Mouse (Mus musculus): ENCODE data around the gene Rgs3. TPM values are rescaled to one million over a fixed set of nuclear protein-coding genes. Genes with fewer than 3 reads are reported as not detected.
A peak's percentile ranks its signal among the peaks of the same experiment; 100 is the strongest.

Gene Rgs3
- polyA plus RNA-seq, 1 experiment from 2014 or later, result 65.3 TPM

DNA sequence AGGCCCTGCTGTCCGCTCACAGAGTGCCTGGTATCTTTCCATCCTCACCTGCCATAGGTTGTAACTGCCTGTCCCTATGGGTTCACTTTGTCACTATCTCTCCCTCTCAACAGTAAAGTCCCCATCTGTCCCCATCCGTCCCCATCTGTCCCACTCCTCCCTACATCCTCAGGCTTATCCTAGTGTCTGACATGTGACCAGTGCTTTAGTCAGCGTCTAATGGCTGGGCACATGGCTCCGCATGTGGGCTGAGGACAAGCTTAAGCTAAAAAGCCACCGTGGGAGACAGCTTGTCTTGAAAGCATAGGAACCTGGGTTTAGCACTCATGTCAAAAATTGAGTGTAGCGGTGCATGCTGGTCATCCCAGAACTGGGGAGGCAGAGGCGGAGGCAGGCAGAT is 148.4 kb downstream of the Rgs3 start:
- H3K4me1 ChIP-seq (replicated peaks), result peaks cover 10% of the 10 kb centered on the region
- H3K4me2 ChIP-seq, result no peak overlapping the region
- WGBS, result 75% methylated on average over 7 of the region's 7 CpGs
- no peaks in the 10 kb centered on the region for H3K9me3 ChIP-seq
- no peak overlapping the region for H3K27ac ChIP-seq
- peaks cover 15% of the 10 kb centered on the region for H3K36me3 ChIP-seq
- H3K4me3 ChIP-seq, result no peak overlapping the region
- no peak overlapping the region for H3K9ac ChIP-seq
- ATAC-seq (ENCODE audit: low FRiP score), result peak; percentile 41; the same call in 1 of the 2 replicates
- no peaks in the 10 kb centered on the region for H3K27me3 ChIP-seq

DNA sequence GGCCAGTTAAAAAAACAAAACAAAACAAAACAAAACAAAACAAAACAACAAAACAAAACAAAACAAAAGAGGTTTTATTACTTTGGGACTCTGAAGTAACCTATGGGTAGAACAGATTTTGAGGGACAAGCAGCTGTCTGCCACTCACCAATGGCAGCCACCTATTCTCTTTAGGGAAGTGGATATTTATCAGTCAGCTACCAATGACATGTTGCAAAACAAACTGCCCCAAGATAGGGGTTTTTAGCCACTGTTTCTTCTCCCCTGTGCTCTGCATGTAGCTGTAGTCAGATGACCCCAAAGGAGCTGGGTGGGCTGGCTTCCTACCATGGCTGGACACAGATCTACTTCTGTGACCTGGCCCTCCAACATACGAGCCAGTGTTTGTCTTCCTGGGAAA is 149.3 kb downstream of the Rgs3 start:
- peaks cover 10% of the 10 kb centered on the region for H3K4me1 ChIP-seq (replicated peaks)
- H3K9me3 ChIP-seq, result no peaks in the 10 kb centered on the region
- WGBS, result 80% methylated on average over 1 of the region's 1 CpGs
- H3K4me3 ChIP-seq, result no peak overlapping the region
- H3K4me2 ChIP-seq, result no peak overlapping the region
- no peaks in the 10 kb centered on the region for H3K27me3 ChIP-seq
- no peak overlapping the region for H3K27ac ChIP-seq
- no peak for ATAC-seq (ENCODE audit: low FRiP score)
- no peak overlapping the region for H3K9ac ChIP-seq
- H3K36me3 ChIP-seq, result peaks cover 6% of the 10 kb centered on the region

DNA sequence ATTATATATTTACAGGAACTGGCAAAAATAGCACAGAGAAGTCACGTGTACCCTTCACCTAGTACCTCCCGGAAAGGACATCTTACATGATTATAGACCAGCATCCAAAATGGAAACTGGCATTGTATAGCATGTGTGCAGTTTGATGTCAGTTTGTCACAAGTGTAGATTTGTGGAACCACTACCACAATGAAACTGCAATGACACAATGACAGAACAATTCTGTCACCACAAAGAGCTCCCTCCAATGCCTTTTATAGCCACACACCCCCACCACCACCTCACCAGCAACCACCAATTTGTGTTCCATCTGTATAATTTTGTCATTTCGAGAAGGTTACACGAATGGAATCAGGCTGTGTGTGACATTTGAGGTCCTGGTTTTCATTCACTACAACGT is 149.8 kb downstream of the Rgs3 start:
- no peaks in the 10 kb centered on the region for H3K9me3 ChIP-seq
- H3K4me3 ChIP-seq, result no peak overlapping the region
- H3K27me3 ChIP-seq, result no peaks in the 10 kb centered on the region
- no peak overlapping the region for H3K9ac ChIP-seq
- WGBS, result 88% methylated on average over 5 of the region's 5 CpGs
- no peak overlapping the region for H3K4me2 ChIP-seq
- H3K27ac ChIP-seq, result no peak overlapping the region
- peaks cover 1% of the 10 kb centered on the region for H3K36me3 ChIP-seq
- no peak for ATAC-seq (ENCODE audit: low FRiP score)
- peaks cover 10% of the 10 kb centered on the region for H3K4me1 ChIP-seq (replicated peaks)

DNA sequence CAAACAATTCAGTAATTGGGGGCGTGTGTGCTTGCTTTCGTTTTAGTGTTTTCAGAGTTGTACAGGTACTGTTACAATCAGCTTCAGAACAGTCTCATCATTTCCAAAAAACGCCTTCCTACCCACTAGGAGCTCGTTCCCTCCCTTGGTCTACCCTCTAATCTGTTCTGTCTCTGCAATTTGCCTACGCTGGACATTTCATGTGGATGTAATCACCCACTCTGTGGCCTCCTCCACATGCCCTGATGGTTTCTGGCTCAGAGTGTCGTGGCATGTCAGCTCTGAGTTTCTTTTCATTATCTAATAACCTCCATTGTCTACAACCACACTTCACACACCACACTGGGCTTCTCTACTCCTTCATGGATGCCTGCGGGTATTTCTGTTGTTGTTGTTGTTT is 151.5 kb downstream of the Rgs3 start:
- Histone ChIP-seq H3K4me2 (no peak overlapping the region), H3K27ac (no peak overlapping the region), H3K36me3 (no peaks in the 10 kb centered on the region), H3K27me3 (no peaks in the 10 kb centered on the region), H3K9me3 (no peaks in the 10 kb centered on the region), H3K4me3 (no peak overlapping the region), H3K4me1 (replicated peaks) (no peaks in the 10 kb centered on the region), H3K9ac (no peak overlapping the region)
- ATAC-seq (ENCODE audit: low FRiP score), result no peak
- WGBS, result 90% methylated on average over 7 of the region's 7 CpGs

DNA sequence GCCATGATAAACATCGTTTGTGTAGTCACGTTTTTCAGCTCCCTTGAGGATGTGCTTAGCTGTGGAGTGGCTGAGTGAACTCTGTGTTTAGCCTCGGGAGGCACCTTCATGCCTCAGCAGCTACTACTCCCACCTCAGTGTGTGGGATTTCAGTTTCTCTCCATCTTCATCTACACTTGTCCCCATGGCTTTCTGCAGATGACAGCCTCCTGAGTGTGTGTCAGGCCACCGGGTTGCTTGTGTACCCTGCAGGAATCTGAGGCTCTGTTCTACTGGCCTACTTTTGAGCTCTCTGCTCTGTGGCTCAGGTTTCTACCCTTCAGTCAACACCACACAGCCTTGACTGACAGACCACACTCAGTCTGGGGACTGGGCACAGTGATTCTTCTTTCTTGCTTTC is 151.9 kb downstream of the Rgs3 start:
- no peak for ATAC-seq (ENCODE audit: low FRiP score)
- WGBS, result 77% methylated on average over 4 of the region's 4 CpGs

DNA sequence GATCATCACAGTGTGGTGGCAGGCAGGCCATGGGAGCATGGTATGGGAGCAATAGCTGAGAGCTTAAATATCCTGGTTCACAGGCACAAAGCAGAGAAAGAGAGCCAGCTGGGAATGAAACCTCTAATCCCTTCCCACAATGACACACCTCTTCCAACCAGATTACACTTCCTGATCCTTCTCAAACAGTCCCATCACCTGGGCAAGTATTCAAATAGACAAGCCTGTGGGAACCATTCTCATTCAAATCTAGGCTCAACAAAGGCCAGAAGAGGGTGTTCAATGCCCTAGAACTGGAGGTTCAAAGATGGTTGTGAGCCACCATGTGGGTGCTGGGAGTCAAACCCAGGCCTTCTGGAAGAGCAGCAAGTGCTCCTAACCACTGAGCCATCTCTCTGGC is 161.2 kb downstream of the Rgs3 start:
- H3K9me3 ChIP-seq, result peaks cover 6% of the 10 kb centered on the region; the same call in 1 of the 2 replicates
- no peak overlapping the region for H3K9ac ChIP-seq
- no peak overlapping the region for H3K4me3 ChIP-seq
- no peaks in the 10 kb centered on the region for H3K27me3 ChIP-seq
- H3K4me2 ChIP-seq, result no peak overlapping the region
- peaks cover 8% of the 10 kb centered on the region for H3K4me1 ChIP-seq (replicated peaks)
- no peak for ATAC-seq (ENCODE audit: low FRiP score)
- no peak overlapping the region for H3K27ac ChIP-seq
- H3K36me3 ChIP-seq, result peaks cover 3% of the 10 kb centered on the region; the same call in 1 of the 2 replicates

More for the DNA sequence above, 151.9 kb downstream of the Rgs3 start:
- H3K4me3 ChIP-seq, result no peak overlapping the region
- H3K4me1 ChIP-seq (replicated peaks), result no peaks in the 10 kb centered on the region
- H3K9me3 ChIP-seq, result no peaks in the 10 kb centered on the region
- H3K9ac ChIP-seq, result no peak overlapping the region
- no peak overlapping the region for H3K4me2 ChIP-seq
- H3K27ac ChIP-seq, result no peak overlapping the region
- H3K36me3 ChIP-seq, result no peaks in the 10 kb centered on the region
- H3K27me3 ChIP-seq, result no peaks in the 10 kb centered on the region

DNA sequence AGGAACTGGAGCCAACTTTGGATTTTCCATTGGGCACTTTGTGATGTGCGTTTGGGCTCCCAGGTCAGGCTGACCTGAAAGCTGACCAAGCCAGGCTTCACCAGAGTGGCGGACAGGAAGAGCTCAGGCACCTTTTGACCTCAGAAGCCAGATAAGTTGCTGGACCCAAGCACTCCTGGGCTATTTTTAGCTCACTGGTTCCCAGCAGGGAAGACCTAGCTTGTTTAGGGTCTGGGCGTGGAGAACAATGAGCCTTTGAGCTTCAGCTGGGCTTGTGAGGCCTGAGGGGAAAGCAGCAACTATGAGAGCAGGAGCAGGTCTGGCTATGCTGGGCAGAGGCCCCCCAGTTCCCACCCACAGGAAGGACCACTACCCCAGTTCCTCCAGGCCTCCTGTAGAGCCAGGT is 162.4 kb downstream of the Rgs3 start:
- peaks cover 6% of the 10 kb centered on the region; the same call in 1 of the 2 replicates for H3K9me3 ChIP-seq
- WGBS, result 38% methylated on average over 3 of the region's 3 CpGs
- ATAC-seq (ENCODE audit: low FRiP score), result no peak

DNA sequence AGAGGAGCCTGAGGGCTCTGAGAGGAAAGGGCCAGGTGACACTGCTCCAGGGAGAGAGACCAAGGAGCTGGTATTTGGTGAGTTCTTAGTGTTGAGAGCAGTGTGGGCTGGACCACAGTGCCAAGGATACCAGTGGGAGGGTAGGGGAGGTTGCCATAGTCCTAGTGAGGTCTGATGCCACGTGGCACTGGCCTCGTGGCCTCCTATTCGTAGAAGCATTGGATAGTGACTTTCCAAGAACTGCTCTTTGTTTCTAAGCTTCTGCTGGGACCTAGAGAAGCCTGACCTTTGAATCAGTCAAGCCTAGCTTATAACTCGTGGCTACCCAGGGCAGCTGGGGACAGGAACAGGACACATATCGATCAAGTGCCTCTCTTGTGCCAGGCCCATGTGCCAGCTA is 164.1 kb downstream of the Rgs3 start:
- peaks cover 3% of the 10 kb centered on the region; the same call in 1 of the 2 replicates for H3K36me3 ChIP-seq
- H3K27ac ChIP-seq, result no peak overlapping the region
- no peak for ATAC-seq (ENCODE audit: low FRiP score)
- H3K9ac ChIP-seq, result no peak overlapping the region
- peaks cover 6% of the 10 kb centered on the region; the same call in 1 of the 2 replicates for H3K9me3 ChIP-seq
- 96% methylated on average over 5 of the region's 5 CpGs for WGBS
- no peak overlapping the region for H3K4me2 ChIP-seq
- no peak overlapping the region for H3K4me3 ChIP-seq
- no peaks in the 10 kb centered on the region for H3K27me3 ChIP-seq
- H3K4me1 ChIP-seq (replicated peaks), result peaks cover 13% of the 10 kb centered on the region

More for the DNA sequence above, 162.4 kb downstream of the Rgs3 start:
- Histone ChIP-seq H3K4me1 (replicated peaks) (peaks cover 8% of the 10 kb centered on the region), H3K4me2 (no peak overlapping the region), H3K27ac (peak overlapping the region; percentile 66), H3K4me3 (no peak overlapping the region), H3K27me3 (no peaks in the 10 kb centered on the region), H3K9ac (0 out of 2 replicates have a peak overlapping the region, but pooled peaks have one; percentile 35), H3K36me3 (peaks cover 3% of the 10 kb centered on the region; the same call in 1 of the 2 replicates)

DNA sequence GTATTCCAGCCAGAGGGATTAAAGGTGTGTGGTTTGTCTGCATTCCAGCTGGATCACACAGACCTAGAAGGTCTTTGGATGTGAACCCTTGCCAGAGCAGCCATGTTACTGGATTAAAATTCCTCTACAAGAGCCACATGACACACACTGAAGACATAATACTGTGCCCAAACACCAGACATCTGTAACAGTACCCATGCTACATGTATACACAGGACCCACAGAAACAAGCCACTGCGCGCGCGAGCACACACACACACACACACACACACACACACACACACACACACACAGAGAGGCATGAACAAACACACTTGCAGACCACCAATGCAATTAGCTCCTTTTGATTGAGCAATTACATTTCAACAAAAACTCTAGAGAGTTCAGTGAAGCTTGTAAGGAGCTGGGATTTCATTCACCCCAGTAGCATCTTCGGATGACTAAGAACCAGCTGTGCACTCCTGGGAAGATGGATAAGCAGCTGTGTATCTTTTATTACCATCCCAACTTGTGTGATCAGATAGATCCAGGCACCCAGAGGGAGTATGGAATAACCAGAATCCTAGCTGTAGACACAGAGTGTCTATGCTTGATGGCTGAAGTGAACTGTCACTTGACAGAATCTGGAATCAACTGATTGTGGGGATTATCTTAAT is 166.8 kb downstream of the Rgs3 start:
- Histone ChIP-seq H3K4me3 (no peak overlapping the region), H3K9me3 (peaks cover 6% of the 10 kb centered on the region; the same call in 1 of the 2 replicates), H3K36me3 (peaks cover 3% of the 10 kb centered on the region; the same call in 1 of the 2 replicates), H3K27ac (no peak overlapping the region), H3K4me2 (no peak overlapping the region), H3K4me1 (replicated peaks) (peaks cover 13% of the 10 kb centered on the region), H3K9ac (no peak overlapping the region), H3K27me3 (no peaks in the 10 kb centered on the region)
- peak; percentile 68 for ATAC-seq (ENCODE audit: low FRiP score)
- 74% methylated on average over 5 of the region's 5 CpGs for WGBS

DNA sequence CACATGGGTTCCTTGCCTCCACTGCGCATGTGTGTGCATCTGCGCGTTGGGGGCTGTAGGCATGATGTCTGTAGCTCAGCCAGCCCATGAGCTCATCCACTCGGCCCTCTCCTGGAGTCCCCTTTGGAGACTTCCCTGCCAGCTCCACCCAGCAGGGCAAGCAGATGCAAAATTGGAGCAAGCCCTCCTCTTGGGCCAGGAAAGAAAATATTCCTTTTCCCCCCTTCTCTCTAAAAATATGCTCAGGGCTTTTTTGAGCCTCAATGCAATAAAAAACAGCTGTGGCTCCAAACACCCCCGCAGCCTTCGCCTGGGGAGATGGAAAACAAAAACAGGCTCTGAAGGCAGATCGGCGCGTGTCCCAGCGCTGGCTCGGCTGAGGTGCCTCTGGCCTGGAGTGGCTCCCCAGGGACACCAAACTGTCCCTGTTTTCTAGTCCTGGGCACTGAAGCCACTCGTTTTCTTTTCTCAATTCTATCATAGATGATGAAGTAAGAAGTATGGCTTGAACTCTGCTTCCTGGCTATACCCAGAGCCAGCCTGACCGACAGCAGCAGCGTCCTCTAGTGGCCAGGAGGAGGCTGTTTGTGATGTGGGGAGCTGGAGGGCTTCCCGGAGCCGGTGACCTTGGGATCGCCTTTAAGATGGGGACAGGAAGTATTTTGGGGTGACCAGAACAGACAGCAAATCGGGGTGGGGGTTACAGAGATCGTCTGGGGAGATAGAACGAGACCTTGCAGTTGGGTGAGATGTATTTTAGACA is 168.1 kb downstream of the Rgs3 start:
- Histone ChIP-seq H3K4me1 (replicated peaks) (peaks cover 6% of the 10 kb centered on the region), H3K27me3 (no peaks in the 10 kb centered on the region), H3K36me3 (peaks cover 3% of the 10 kb centered on the region; the same call in 1 of the 2 replicates), H3K9ac (no peak overlapping the region), H3K4me3 (no peak overlapping the region), H3K4me2 (no peak overlapping the region), H3K27ac (no peak overlapping the region), H3K9me3 (peaks cover 6% of the 10 kb centered on the region; the same call in 1 of the 2 replicates)
- 67% methylated on average over 20 of the region's 20 CpGs for WGBS
- ATAC-seq (ENCODE audit: low FRiP score), result no peak

DNA sequence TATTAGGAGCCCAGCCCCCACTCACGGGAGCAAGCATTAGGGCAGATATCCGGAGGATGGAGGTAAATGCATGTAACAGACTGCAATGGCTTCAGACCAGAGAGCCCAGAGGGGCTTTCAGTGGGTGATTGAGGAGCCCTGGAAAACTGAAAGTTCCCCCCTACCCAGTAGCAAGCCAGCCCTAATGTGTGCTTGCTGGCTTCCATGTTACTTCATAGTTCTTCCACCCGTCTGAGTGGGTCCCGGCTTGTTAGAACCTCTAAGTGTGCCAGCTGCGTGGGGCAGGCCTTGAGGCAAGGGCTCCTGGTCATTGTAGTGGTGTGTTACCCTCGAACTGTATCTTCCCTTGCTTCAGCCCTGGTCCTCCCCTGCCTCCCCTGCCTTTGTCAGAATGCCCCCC is 168.8 kb downstream of the Rgs3 start:
- Histone ChIP-seq H3K9me3 (peaks cover 6% of the 10 kb centered on the region; the same call in 1 of the 2 replicates), H3K4me3 (no peak overlapping the region), H3K4me2 (no peak overlapping the region), H3K9ac (no peak overlapping the region), H3K36me3 (peaks cover 3% of the 10 kb centered on the region; the same call in 1 of the 2 replicates), H3K4me1 (replicated peaks) (peaks cover 10% of the 10 kb centered on the region), H3K27me3 (no peaks in the 10 kb centered on the region), H3K27ac (no peak overlapping the region)
- ATAC-seq (ENCODE audit: low FRiP score), result no peak
- WGBS, result 89% methylated on average over 6 of the region's 6 CpGs

DNA sequence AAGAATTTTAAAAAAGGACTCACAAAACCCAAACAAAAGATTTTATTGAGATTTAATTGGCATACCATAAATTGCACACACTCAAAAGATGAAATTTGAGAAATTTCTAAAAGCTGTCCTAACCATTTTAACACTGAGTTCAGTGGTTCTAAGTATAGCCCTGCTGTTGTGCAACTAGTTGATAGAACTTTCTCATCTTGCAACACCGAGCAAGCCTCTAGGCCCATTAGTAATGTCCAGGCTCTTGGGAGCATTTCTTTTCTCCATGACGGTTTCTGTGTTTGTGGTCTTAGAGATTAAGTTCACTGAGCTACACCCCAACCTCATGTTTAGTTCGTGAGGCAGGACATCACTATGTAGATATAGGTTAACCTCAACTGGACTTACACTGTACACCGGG is 169.5 kb downstream of the Rgs3 start:
- H3K9ac ChIP-seq, result no peak overlapping the region
- H3K4me2 ChIP-seq, result no peak overlapping the region
- no peaks in the 10 kb centered on the region for H3K27me3 ChIP-seq
- peaks cover 3% of the 10 kb centered on the region; the same call in 1 of the 2 replicates for H3K36me3 ChIP-seq
- WGBS, result 87% methylated on average over 4 of the region's 4 CpGs
- peaks cover 10% of the 10 kb centered on the region for H3K4me1 ChIP-seq (replicated peaks)
- peaks cover 6% of the 10 kb centered on the region; the same call in 1 of the 2 replicates for H3K9me3 ChIP-seq
- no peak for ATAC-seq (ENCODE audit: low FRiP score)
- H3K4me3 ChIP-seq, result no peak overlapping the region
- no peak overlapping the region for H3K27ac ChIP-seq

Measured in hindbrain, embryonic 13.5 days (tissue).